Mouse (Mus musculus) G1E (cell line): ENCODE data around the gene Hist1h3g. TPM values are rescaled to one million over a fixed set of nuclear protein-coding genes. Genes with fewer than 3 reads are reported as not detected.
A peak's percentile ranks its signal among the peaks of the same experiment; 100 is the strongest.

Experiments used
- ATAC-seq: 2 replicates; pipeline ENCODE4 v1.8.0; 2016; ENCODE audit warnings: mild to moderate bottlenecking; ENCODE audit not compliant: insufficient number of reproducible peaks, poor library complexity, low FRiP score, severe bottlenecking; ENCODE audit errors: extremely low read depth
- DNase-seq: peaks from one replicate; pipeline ENCODE4 v3.0.0; 2012; ENCODE audit warnings: low spot score
- H3K27me3 ChIP-seq: 2 replicates; pipeline ENCODE4 v1.6.1; 2012; ENCODE audit warnings: mild to moderate bottlenecking, low read length, inconsistent platforms; ENCODE audit not compliant: insufficient read depth
- H3K36me3 ChIP-seq: replicated peaks from 2 replicates; pipeline ENCODE3; 2012; ENCODE audit warnings: mild to moderate bottlenecking, inconsistent platforms
- H3K4me1 ChIP-seq: 2 replicates; pipeline ENCODE4 v1.6.1; 2012; ENCODE audit warnings: low read depth, low read length, inconsistent platforms, mixed read lengths; ENCODE audit not compliant: insufficient read depth
- H3K4me3 ChIP-seq: 2 replicates; pipeline ENCODE4 v1.5.1; 2012; ENCODE audit warnings: low read depth, mild to moderate bottlenecking, inconsistent platforms, low read length, moderate library complexity, mixed read lengths
- H3K9me3 ChIP-seq: replicated peaks from 2 replicates; pipeline ENCODE4 v1.6.1; 2012; ENCODE audit warnings: inconsistent platforms
- CTCF ChIP-seq: IDR thresholded peaks from 2 replicates; pipeline ENCODE4 v1.5.1; 2012; ENCODE audit warnings: low read depth, low read length, inconsistent platforms, mixed read lengths
- GATA1 ChIP-seq: IDR thresholded peaks from 2 replicates; pipeline ENCODE4 v1.6.1; 2012; ENCODE audit warnings: borderline replicate concordance, low read length, inconsistent platforms, mixed read lengths
- GATA2 ChIP-seq: IDR thresholded peaks from 2 replicates; pipeline ENCODE4 v1.6.1; 2012; ENCODE audit warnings: low read depth, low read length, inconsistent platforms, borderline replicate concordance
- POLR2AphosphoS5 ChIP-seq: IDR thresholded peaks from 2 replicates; pipeline ENCODE4 v1.6.1; 2012; ENCODE audit warnings: low read depth, low read length, inconsistent platforms; ENCODE audit not compliant: insufficient replicate concordance
- TAL1 ChIP-seq: conservative IDR thresholded peaks from 2 replicates; pipeline ENCODE4 v1.6.1; 2012; ENCODE audit warnings: low read depth, low read length, inconsistent platforms, mixed read lengths
- polyA plus RNA-seq: library from polyadenylated mRNA; stranded (reverse); fragments of >175 nt; gene quantifications from 2 replicates; pipeline ENCODE4 v1.2.3, GENCODE M21; 2012
- total RNA-seq, 2 experiments: library from RNA; stranded (forward) in 1 of 2; stranded (reverse) in 1 of 2; fragments of 200-1000 nt in 1 of 2; fragments of >200 nt in 1 of 2; fragmentation: Nextera tagmentation in 1 of 2; gene quantifications; 2 replicates each; pipeline ENCODE4 v1.2.3; 2014 to 2017

Hist1h3g gene
- total and polyA plus RNA-seq, 3 experiments = 12.1 to 647 (median 217) TPM

DNA sequence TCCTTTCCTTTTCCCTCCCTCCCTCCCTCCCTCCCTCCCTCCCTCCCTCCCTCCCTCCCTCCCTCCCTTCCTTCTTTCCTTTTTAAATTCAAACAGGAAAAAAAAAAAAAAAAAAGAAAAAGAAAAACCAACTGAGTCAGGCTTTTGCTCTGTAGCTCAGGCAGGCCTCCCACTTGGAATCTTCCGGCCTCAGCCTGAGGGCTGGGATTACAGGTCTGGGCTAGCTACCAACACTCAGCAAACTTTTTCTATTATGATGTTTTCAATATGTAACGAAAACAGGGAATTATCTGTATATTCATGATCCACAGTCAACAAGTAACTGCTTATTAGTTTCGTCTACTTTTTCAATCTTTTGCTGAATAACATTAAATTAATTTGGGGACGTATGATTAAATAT is 32.3 kb upstream of the Hist1h3g start:
- H3K4me1 ChIP-seq = peaks cover 58% of the 10 kb centered on the region
- TF ChIP-seq POLR2AphosphoS5 = no peak
- TF ChIP-seq TAL1 = no peak
- TF ChIP-seq CTCF = no peak
- TF ChIP-seq GATA2 = no peak
- TF ChIP-seq GATA1 = no peak
- no peaks in the 10 kb centered on the region for H3K9me3 ChIP-seq
- H3K36me3 ChIP-seq = no peaks in the 10 kb centered on the region
- DNase-seq (no peak), ATAC-seq (no peak)
- no peak overlapping the region for H3K4me3 ChIP-seq
- no peaks in the 10 kb centered on the region for H3K27me3 ChIP-seq

DNA sequence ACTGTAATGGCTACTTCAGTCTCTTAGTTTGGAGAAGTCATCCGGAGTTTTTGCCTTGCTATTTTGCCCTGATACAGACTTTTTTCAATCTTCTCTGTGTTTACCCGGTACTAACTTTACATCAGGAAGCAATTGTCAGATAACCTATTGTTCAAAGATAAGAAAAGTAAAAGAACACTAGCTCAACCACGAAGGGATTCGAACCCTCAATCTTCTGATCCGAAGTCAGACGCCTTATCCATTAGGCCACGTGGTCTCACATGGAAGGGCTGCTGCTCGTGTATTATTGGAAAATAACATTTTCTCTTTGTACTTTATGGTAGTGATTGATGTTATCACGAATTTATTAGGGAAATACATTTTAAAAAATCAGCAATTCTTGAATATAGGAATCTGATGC is 31.4 kb upstream of the Hist1h3g start:
- Histone ChIP-seq H3K27me3 (no peaks in the 10 kb centered on the region), H3K36me3 (no peaks in the 10 kb centered on the region), H3K4me3 (no peak overlapping the region; the same call in 1 of the 2 replicates), H3K4me1 (peaks cover 56% of the 10 kb centered on the region), H3K9me3 (no peaks in the 10 kb centered on the region)
- TF ChIP-seq GATA2 = no peak
- ATAC-seq (no peak), DNase-seq (no peak)

DNA sequence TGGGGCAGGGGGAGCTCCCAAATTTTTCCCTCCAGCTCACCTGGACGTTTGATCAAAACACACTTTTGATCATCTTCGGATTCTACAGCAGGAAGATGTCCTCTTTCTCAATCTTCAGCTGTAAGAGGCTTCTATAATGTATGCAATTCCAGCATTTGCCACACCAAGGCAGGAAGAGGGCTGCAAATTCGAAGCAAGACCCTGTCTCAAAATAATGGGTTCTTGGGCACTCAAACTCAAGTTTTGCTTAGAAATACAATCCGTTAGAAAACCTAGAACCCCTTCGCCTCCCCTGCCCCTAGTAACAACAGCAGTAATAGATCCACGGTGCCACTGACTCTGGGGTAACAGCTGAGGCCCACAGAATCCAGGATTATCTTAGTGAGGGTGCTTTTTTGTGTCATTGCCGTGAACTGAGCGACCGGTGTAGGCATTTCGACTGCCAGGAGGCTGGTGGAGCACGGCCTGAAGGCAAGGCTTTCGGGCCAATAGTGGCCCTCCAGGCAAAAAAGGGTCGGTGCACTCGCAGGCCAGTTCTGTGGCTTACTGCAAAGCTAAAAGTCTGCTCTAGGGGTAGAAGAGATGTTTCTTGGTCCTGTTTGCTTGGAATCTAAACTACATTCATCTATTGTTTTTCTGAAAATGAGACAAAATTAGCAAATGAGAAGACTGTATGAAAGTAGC is 29.4 kb upstream of the Hist1h3g start:
- TF ChIP-seq GATA2 (no peak), POLR2AphosphoS5 (no peak), TAL1 (no peak), GATA1 (no peak), CTCF (no peak)

DNA sequence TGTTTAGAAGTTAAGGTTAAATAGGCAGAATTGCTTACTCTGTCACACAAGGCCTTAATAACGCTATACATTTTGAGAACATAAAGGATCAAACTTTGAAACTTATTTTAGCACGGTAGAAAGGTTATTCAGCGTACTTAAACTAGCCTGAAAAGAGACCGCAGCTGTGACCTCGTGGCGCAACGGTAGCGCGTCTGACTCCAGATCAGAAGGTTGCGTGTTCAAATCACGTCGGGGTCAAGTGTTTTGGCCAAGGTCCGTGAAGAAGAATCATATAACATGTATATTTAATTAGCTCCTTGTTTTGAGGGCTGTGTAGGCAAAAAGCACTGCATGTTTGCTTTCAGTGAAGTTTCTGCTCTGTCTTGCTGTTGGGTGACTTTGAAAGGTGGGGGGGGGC is 28.9 kb upstream of the Hist1h3g start:
- TF ChIP-seq POLR2AphosphoS5 (no peak), GATA2 (no peak), TAL1 (no peak), GATA1 (no peak), CTCF (no peak)
- Histone ChIP-seq H3K9me3 (no peaks in the 10 kb centered on the region), H3K4me3 (peak overlapping the region; percentile 70; the same call in 1 of the 2 replicates), H3K27me3 (no peaks in the 10 kb centered on the region), H3K36me3 (no peaks in the 10 kb centered on the region), H3K4me1 (peaks cover 59% of the 10 kb centered on the region)
- peak; percentile 15; the same call in 1 of the 2 replicates for ATAC-seq
- DNase-seq = no peak

More for the DNA sequence above, 29.4 kb upstream of the Hist1h3g start:
- Histone ChIP-seq H3K27me3 (no peaks in the 10 kb centered on the region), H3K36me3 (no peaks in the 10 kb centered on the region), H3K4me3 (peak overlapping the region; percentile 70), H3K4me1 (peaks cover 57% of the 10 kb centered on the region), H3K9me3 (no peaks in the 10 kb centered on the region)
- ATAC-seq (no peak), DNase-seq (no peak)

DNA sequence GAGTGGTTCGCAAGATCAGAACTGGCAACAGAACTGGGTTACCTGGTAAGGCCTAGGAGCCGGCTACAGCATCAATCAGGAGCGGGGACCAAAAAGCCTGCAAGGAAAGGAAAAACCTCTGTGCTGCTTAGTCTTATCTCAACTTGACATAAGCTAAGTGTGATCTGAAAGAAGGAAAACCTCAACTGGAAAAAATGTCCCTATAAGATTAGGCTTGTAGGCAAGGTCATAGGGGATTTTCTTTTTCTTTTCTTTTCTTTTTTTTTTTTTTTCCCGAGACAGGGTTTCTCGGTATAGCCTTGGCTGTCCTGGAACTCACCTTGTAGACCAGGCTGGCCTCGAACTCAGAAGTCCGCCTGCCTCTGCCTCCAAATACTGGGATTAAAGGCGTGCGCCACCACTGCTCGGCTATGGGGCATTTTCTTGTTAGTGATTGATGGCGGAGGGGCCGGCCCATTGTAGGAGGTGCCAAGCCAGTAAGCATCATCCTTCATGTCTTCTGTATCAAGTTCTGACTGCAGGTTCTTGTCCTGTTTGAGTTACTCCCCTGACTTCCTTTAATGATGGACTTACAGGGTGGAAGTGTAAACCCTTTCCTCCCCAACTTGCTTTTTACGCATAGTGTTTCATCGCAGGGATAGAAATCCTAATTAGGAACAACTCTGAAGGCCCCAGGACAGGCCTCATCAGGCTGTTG is 28.3 kb upstream of the Hist1h3g start:
- TF ChIP-seq GATA2 = no peak
- no peak for TF ChIP-seq CTCF
- Histone ChIP-seq H3K9me3 (no peaks in the 10 kb centered on the region), H3K36me3 (no peaks in the 10 kb centered on the region), H3K27me3 (no peaks in the 10 kb centered on the region), H3K4me3 (peak overlapping the region; percentile 70; the same call in 1 of the 2 replicates), H3K4me1 (peaks cover 61% of the 10 kb centered on the region)
- no peak for DNase-seq
- ATAC-seq = no peak

DNA sequence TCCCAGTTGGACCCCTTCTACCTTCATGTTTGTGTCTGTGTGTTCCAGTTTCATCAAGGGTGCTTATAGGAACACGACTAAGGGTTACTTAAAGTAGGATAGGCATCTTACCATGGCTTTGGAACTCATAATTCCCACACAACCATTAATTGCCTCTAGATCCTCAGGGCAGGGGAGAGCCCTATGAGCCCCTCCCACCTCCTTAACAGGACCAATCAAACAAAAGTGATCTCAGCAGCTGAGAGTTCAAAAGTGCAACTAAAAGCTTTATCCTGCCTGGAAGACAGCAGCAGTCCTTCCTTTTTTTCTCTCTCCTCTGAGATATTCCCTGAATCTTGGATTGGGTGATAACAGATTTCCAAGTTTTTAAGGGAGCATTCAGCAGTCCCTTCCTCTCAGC is 25.1 kb upstream of the Hist1h3g start:
- Histone ChIP-seq H3K4me1 (peaks cover 44% of the 10 kb centered on the region), H3K36me3 (no peaks in the 10 kb centered on the region), H3K27me3 (no peaks in the 10 kb centered on the region), H3K4me3 (no peak overlapping the region), H3K9me3 (no peaks in the 10 kb centered on the region)
- ATAC-seq (no peak), DNase-seq (no peak)
- TF ChIP-seq POLR2AphosphoS5 (no peak), GATA2 (no peak), TAL1 (no peak), GATA1 (no peak), CTCF (no peak)

DNA sequence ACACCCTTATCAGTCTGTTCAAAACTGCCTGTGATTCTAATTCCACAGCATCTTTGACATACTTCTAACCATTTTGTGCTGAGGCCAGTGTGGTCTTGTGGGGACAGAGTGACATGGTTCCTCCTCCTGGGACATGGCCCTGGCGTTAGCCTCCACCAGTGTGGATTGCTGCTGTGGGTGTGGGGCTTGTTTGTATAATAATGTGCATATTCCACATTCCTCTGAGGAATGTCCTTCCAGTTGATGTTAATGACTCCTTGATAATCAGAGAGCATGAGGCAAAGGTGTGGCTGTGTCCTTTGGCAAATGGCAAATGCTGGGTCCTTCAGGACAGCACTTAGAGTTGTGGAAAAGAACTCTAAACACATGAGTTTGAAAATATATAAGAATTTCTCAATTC is 21.7 kb upstream of the Hist1h3g start:
- Histone ChIP-seq H3K27me3 (no peaks in the 10 kb centered on the region), H3K9me3 (no peaks in the 10 kb centered on the region), H3K4me1 (peaks cover 24% of the 10 kb centered on the region), H3K4me3 (no peak overlapping the region), H3K36me3 (no peaks in the 10 kb centered on the region)
- DNase-seq = no peak
- TF ChIP-seq GATA2 = no peak
- no peak for TF ChIP-seq POLR2AphosphoS5
- no peak for TF ChIP-seq TAL1
- no peak for TF ChIP-seq GATA1
- no peak for TF ChIP-seq CTCF
- ATAC-seq = no peak
